Mouse (Mus musculus): ENCODE measurements around the gene Zmynd10. TPM values are rescaled to one million over a fixed set of nuclear protein-coding genes. Genes with fewer than 3 reads are reported as not detected.

The Zmynd10 gene
- polyA plus RNA-seq, 1 experiment from 2014 or later: 7.9 TPM

DNA sequence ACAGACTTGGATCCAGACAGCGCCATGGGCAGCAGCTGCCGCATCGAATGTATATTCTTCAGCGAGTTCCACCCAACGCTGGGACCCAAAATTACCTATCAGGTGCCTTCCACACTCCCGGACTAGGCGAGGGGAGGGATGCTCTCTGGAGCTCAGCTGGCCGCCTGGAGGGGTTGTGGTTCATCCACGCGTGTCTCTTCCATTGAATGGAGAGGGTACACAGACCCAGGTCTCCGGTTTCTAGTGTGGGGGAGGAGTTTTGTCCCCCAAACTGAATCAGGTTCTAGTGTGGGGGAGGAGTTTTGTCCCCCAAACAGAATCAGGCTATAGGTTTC, 4.8 kb upstream of the Zmynd10 start:
- Histone ChIP-seq H3K9ac (ENCODE audit: low read depth, low read length) (peak overlapping the region; percentile 67), H3K4me1 (replicated peaks; ENCODE audit: insufficient read depth, low read length) (peaks cover 17% of the 10 kb centered on the region; the same call in 1 of the 2 replicates), H3K27me3 (ENCODE audit: insufficient read depth, low read length) (no peaks in the 10 kb centered on the region), H3K4me3 (replicated peaks; ENCODE audit: low read depth, low read length) (peak overlapping the region; percentile 70), H3K9me3 (replicated peaks; ENCODE audit: low read length) (no peaks in the 10 kb centered on the region), H3K4me2 (ENCODE audit: low read length) (peak overlapping the region; percentile 95), H3K36me3 (ENCODE audit: insufficient read depth, low read length) (peaks cover 29% of the 10 kb centered on the region), H3K27ac (peak overlapping the region; percentile 80)
- ATAC-seq (replicated peaks; ENCODE audit: low FRiP score, low read depth) (0 out of 2 replicates have a peak, but pooled peaks have one; percentile 15), DNase-seq (ENCODE audit: low spot score) (no peak)
- TF ChIP-seq CTCF (IDR thresholded peaks at IDR 0.05; ENCODE audit: low read depth): no peak
- WGBS: under 1% methylated on average over 11 of the region's 11 CpGs

DNA sequence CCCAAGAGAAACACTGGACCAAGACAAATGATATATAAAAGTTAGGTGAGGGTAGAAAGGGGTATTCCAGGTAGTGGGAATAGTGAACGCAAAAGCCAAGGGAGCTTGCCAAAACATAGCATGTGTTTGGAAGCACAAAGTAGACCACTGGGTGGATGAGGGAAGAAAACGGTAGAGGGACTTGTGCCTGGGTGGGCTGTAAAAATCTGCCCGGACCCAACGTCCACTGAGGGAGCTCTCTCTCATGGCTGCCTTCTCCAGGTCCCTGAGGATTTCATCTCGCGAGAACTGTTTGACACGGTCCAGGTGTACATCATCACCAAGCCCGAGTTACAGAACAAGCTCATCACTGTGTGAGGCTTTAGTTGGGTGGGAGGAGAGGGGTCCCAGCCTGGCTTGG, 4.4 kb upstream of the Zmynd10 start:
- WGBS: 26% methylated on average over 8 of the region's 8 CpGs
- peaks cover 29% of the 10 kb centered on the region for H3K36me3 ChIP-seq (ENCODE audit: insufficient read depth, low read length)
- peak overlapping the region; percentile 80 for H3K27ac ChIP-seq
- no peaks in the 10 kb centered on the region for H3K27me3 ChIP-seq (ENCODE audit: insufficient read depth, low read length)
- H3K9me3 ChIP-seq (replicated peaks; ENCODE audit: low read length): no peaks in the 10 kb centered on the region
- H3K9ac ChIP-seq (ENCODE audit: low read depth, low read length): peak overlapping the region; percentile 67
- peak overlapping the region; percentile 70 for H3K4me3 ChIP-seq (replicated peaks; ENCODE audit: low read depth, low read length)
- no peak for TF ChIP-seq CTCF (IDR thresholded peaks at IDR 0.05; ENCODE audit: low read depth)
- ATAC-seq (replicated peaks; ENCODE audit: low FRiP score, low read depth) (no peak; the same call in 1 of the 2 replicates), DNase-seq (ENCODE audit: low spot score) (peak; percentile 71)
- peaks cover 20% of the 10 kb centered on the region; the same call in 1 of the 2 replicates for H3K4me1 ChIP-seq (replicated peaks; ENCODE audit: insufficient read depth, low read length)
- H3K4me2 ChIP-seq (ENCODE audit: low read length): peak overlapping the region; percentile 95

DNA sequence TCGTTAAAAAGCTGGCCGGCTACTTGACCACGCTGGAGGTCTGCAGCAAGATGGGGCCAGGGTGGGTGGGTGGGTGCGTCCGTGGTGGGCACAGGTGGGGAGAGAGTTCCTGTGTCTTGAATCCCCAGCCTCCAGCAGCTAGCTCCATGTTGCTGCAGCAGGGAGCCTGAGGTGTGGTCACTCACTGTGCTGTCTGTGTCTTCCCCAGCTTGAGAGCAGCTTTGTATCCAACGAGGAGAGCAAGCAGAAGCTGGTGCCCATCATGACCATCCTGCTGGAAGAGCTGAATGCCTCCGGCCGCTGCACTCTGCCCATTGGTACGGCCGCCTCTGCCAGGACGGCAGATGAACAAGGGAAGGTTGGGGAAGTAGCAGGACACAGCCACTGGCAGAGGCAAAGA, 3.8 kb upstream of the Zmynd10 start:
- ATAC-seq (replicated peaks; ENCODE audit: low FRiP score, low read depth) (no peak), DNase-seq (ENCODE audit: low spot score) (no peak)
- Histone ChIP-seq H3K27me3 (ENCODE audit: insufficient read depth, low read length) (no peaks in the 10 kb centered on the region), H3K9me3 (replicated peaks; ENCODE audit: low read length) (no peaks in the 10 kb centered on the region), H3K9ac (ENCODE audit: low read depth, low read length) (0 out of 2 replicates have a peak overlapping the region, but pooled peaks have one; percentile 67), H3K4me1 (replicated peaks; ENCODE audit: insufficient read depth, low read length) (peaks cover 20% of the 10 kb centered on the region; the same call in 1 of the 2 replicates), H3K4me2 (ENCODE audit: low read length) (peak overlapping the region; percentile 95; the same call in 1 of the 2 replicates), H3K27ac (no peak overlapping the region), H3K36me3 (ENCODE audit: insufficient read depth, low read length) (peaks cover 23% of the 10 kb centered on the region), H3K4me3 (replicated peaks; ENCODE audit: low read depth, low read length) (no peak overlapping the region)
- WGBS: 86% methylated on average over 11 of the region's 11 CpGs
- no peak for TF ChIP-seq CTCF (IDR thresholded peaks at IDR 0.05; ENCODE audit: low read depth)

DNA sequence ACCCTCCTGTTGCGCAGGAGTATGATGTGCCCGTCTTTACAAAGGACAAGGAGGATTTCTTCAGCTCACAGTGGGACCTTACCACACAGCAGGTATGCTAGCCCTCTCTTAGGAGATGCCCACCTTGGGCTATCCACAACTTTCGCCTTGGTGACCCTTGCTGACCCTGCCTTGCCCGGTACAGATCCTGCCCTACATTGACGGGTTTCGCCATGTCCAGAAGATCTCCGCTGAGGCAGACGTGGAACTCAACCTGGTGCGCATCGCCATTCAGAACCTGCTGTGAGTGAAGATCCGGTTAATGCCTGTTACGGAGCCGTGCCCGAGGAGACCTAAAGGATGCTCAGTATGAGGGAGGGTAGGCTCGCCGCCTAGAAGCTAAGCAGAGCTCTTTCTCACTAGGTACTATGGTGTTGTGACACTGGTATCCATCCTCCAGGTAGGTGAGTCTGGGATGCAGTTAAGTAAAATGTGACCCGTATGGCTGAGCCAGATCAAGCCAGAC, 2.9 kb upstream of the Zmynd10 start:
- Histone ChIP-seq H3K4me3 (replicated peaks; ENCODE audit: low read depth, low read length) (no peak overlapping the region), H3K27me3 (ENCODE audit: insufficient read depth, low read length) (no peaks in the 10 kb centered on the region), H3K9ac (ENCODE audit: low read depth, low read length) (no peak overlapping the region), H3K36me3 (ENCODE audit: insufficient read depth, low read length) (peaks cover 13% of the 10 kb centered on the region; the same call in 1 of the 2 replicates), H3K27ac (no peak overlapping the region), H3K4me2 (ENCODE audit: low read length) (no peak overlapping the region), H3K4me1 (replicated peaks; ENCODE audit: insufficient read depth, low read length) (peaks cover 20% of the 10 kb centered on the region; the same call in 1 of the 2 replicates), H3K9me3 (replicated peaks; ENCODE audit: low read length) (no peaks in the 10 kb centered on the region)
- DNase-seq (ENCODE audit: low spot score): no peak
- no peak for ATAC-seq (replicated peaks; ENCODE audit: low FRiP score, low read depth)
- TF ChIP-seq CTCF (IDR thresholded peaks at IDR 0.05; ENCODE audit: low read depth): no peak
- 95% methylated on average over 17 of the region's 17 CpGs for WGBS

DNA sequence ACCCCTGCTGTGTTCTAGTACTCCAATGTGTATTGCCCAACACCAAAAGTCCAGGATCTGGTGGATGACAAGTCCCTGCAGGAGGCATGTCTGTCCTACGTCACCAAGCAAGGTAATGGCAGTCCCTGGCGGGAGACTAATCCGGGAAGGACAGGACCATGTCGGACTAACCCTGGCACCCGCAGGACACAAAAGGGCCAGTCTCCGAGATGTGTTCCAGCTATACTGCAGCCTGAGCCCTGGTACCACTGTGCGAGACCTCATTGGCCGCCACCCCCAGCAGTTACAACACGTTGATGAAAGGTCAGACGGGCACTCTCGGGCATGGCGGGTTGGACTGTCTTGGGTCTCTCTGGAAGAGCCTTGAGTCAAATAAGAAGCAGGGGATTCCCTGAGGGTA, 2.4 kb upstream of the Zmynd10 start:
- H3K4me3 ChIP-seq (replicated peaks; ENCODE audit: low read depth, low read length): no peak overlapping the region
- H3K4me2 ChIP-seq (ENCODE audit: low read length): no peak overlapping the region
- H3K9ac ChIP-seq (ENCODE audit: low read depth, low read length): no peak overlapping the region
- no peak overlapping the region for H3K27ac ChIP-seq
- DNase-seq (ENCODE audit: low spot score) (no peak), ATAC-seq (replicated peaks; ENCODE audit: low FRiP score, low read depth) (no peak)
- H3K27me3 ChIP-seq (ENCODE audit: insufficient read depth, low read length): no peaks in the 10 kb centered on the region
- no peaks in the 10 kb centered on the region for H3K9me3 ChIP-seq (replicated peaks; ENCODE audit: low read length)
- TF ChIP-seq CTCF (IDR thresholded peaks at IDR 0.05; ENCODE audit: low read depth): no peak
- WGBS: 94% methylated on average over 12 of the region's 12 CpGs
- H3K4me1 ChIP-seq (replicated peaks; ENCODE audit: insufficient read depth, low read length): peaks cover 20% of the 10 kb centered on the region; the same call in 1 of the 2 replicates
- peaks cover 9% of the 10 kb centered on the region; the same call in 1 of the 2 replicates for H3K36me3 ChIP-seq (ENCODE audit: insufficient read depth, low read length)

DNA sequence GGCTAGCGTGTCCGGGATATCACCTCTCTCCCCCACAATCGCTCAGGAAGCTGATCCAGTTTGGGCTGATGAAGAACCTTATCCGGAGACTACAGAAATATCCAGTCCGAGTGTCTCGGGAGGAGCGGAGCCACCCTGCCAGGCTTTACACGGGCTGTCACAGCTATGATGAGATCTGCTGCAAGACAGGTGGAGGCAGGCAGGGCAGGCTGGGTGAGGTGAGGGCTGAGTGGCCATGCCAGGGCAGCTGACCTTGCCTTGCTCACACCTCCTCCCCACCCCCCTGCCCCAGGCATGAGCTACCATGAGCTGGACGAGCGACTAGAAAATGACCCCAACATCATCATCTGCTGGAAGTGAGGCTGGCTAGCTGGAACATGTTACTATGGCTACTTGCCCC, 1.9 kb upstream of the Zmynd10 start:
- Histone ChIP-seq H3K4me3 (replicated peaks; ENCODE audit: low read depth, low read length) (no peak overlapping the region), H3K9ac (ENCODE audit: low read depth, low read length) (no peak overlapping the region), H3K36me3 (ENCODE audit: insufficient read depth, low read length) (0 out of 2 replicates have a peak, but pooled peaks cover 8% of the 10 kb centered on the region), H3K9me3 (replicated peaks; ENCODE audit: low read length) (no peaks in the 10 kb centered on the region), H3K4me2 (ENCODE audit: low read length) (no peak overlapping the region), H3K27ac (no peak overlapping the region), H3K27me3 (ENCODE audit: insufficient read depth, low read length) (no peaks in the 10 kb centered on the region), H3K4me1 (replicated peaks; ENCODE audit: insufficient read depth, low read length) (peaks cover 20% of the 10 kb centered on the region; the same call in 1 of the 2 replicates)
- DNase-seq (ENCODE audit: low spot score) (no peak), ATAC-seq (replicated peaks; ENCODE audit: low FRiP score, low read depth) (no peak)
- no peak for TF ChIP-seq CTCF (IDR thresholded peaks at IDR 0.05; ENCODE audit: low read depth)
- 84% methylated on average over 10 of the region's 10 CpGs for WGBS
